Comparison of ENCODE assay signal across 9 mouse cellular contexts in genomic region chr10:75635693-75636055, GRCm38 (mm10). TPM values are rescaled to one million over a fixed set of nuclear protein-coding genes. Genes with fewer than 3 reads are reported as not detected.
DNase-seq lines count a peak whose midpoint lies in the region; ATAC-seq and TF ChIP-seq lines count a peak whose summit lies in the region.
"Had no signal": no experiment of that assay in that cellular context is flagged by ENCODE, and none has a peak within 500 bp of the region (broad histone marks: within the 10 kb centered on the region; RNA-seq: fewer than 3 reads in every experiment).

No protein-coding gene starts in this region.

- H3K4me1 ChIP-seq in CH12.LX (ENCODE audit: control insufficient read depth in 1 of 2, insufficient read depth in 2 of 2), result peaks cover 10 to 19% of the 10 kb centered on the region in 2 experiments; a peak in 3 of 4 replicates
- H3K4me1 ChIP-seq in embryonic facial prominence, embryonic 10.5 days, result peaks cover 26% of the 10 kb centered on the region
- H3K4me1 ChIP-seq in liver, embryonic 15.5 days (replicated peaks), result peaks cover 7% of the 10 kb centered on the region
- H3K4me1 ChIP-seq: hindbrain, embryonic 15.5 days had no signal

- ATAC-seq in liver, embryonic 15.5 days (ENCODE audit: insufficient read depth), result peak; percentile 40

- in situ Hi-C loops in CH12.LX (cut with MboI; ENCODE audit: low pct_ligation_motif_present, low pct_unique_long_range_greater_than_20kb, low sequenced_read_pairs), result loop anchor here (10.0 kb wide), 1 partner anchor 51 kb away; the partner anchor contains the start of gene Ggt5

- no peak for TF ChIP-seq POLR2A in CH12.LX (IDR thresholded peaks at IDR 0.05; ENCODE audit: low read depth, low read length)

- peak; percentile 77 for DNase-seq in CH12.LX (ENCODE audit: extremely low read depth)
- peak; percentile 81 for DNase-seq in adrenal gland, postnatal 14 days
- peak; percentile 87 for DNase-seq in embryonic facial prominence, embryonic 10.5 days (ENCODE audit: low spot score)
- DNase-seq in heart, adult 18-20 months, result peak; percentile 89 to 98
- peak; percentile 74 to 89 for DNase-seq in kidney, postnatal 25 days
- DNase-seq in retina, embryonic 14.5 days (ENCODE audit: low spot score), result peak; percentile 80
- DNase-seq in thymus, postnatal 4 days, result peak; percentile 86

- peak; percentile 77 for TF ChIP-seq RAD21 in CH12.LX (IDR thresholded peaks at IDR 0.05; ENCODE audit: low read depth, low read length)

- H3K79me2 ChIP-seq in CH12.LX (replicated peaks; ENCODE audit: control insufficient read depth, extremely low read depth, insufficient read depth, poor library complexity, severe bottlenecking), result no peaks in the 10 kb centered on the region

- 5% methylated on average over 9 of the region's 9 CpGs for WGBS in embryonic facial prominence, embryonic 10.5 days
- WGBS in liver, embryonic 15.5 days (ENCODE audit: insufficient replicate concordance), result 3% methylated on average over 9 of the region's 9 CpGs

- no peak overlapping the region for H3K4me3 ChIP-seq in CH12.LX (replicated peaks in 1 of 3; ENCODE audit: low read depth in 2 of 3, low read length in 2 of 3, poor library complexity in 1 of 3)
- H3K4me3 ChIP-seq in embryonic facial prominence, embryonic 10.5 days, result no peak overlapping the region
- H3K4me3 ChIP-seq in liver, embryonic 15.5 days (replicated peaks), result no peak overlapping the region
- H3K4me3 ChIP-seq: hindbrain, embryonic 15.5 days had no signal

- dilution Hi-C loops in CH12.LX (cut with MboI; ENCODE audit: extremely low pct_ligation_motif_present, extremely low pct_unique_long_range_greater_than_20kb, low sequenced_read_pairs), result no loop called here

- no peak for TF ChIP-seq EP300 in CH12.LX (IDR thresholded peaks at IDR 0.05; ENCODE audit: low read length)

- peak; percentile 92 to 100 for TF ChIP-seq CTCF in CH12.LX (conservative IDR thresholded peaks at IDR 0.05 in 1 of 2, IDR thresholded peaks at IDR 0.05 in 1 of 2; ENCODE audit: low read depth in 2 of 2, low read length in 2 of 2)

- H3K4me2 ChIP-seq in CH12.LX (ENCODE audit: insufficient read depth, low read depth, poor library complexity, severe bottlenecking), result peak overlapping the region; percentile 55
- H3K4me2 ChIP-seq in liver, embryonic 15.5 days, result no peak overlapping the region
- H3K4me2 ChIP-seq: hindbrain, embryonic 15.5 days had no signal

- H3K9me3 ChIP-seq in CH12.LX (replicated peaks; ENCODE audit: low read length), result no peaks in the 10 kb centered on the region
- H3K9me3 ChIP-seq in embryonic facial prominence, embryonic 10.5 days, result no peaks in the 10 kb centered on the region
- no peaks in the 10 kb centered on the region for H3K9me3 ChIP-seq in liver, embryonic 15.5 days (replicated peaks)
- H3K9me3 ChIP-seq: hindbrain, embryonic 15.5 days had no signal

- no peak overlapping the region for H3K27ac ChIP-seq in CH12.LX (ENCODE audit: insufficient read depth, low read depth)
- no peak overlapping the region for H3K27ac ChIP-seq in embryonic facial prominence, embryonic 10.5 days (replicated peaks)
- H3K27ac ChIP-seq in liver, embryonic 15.5 days (replicated peaks), result 0 out of 2 replicates have a peak overlapping the region, but pooled peaks have one; percentile 19
- H3K27ac ChIP-seq: hindbrain, embryonic 15.5 days had no signal

- H3K36me3 ChIP-seq in CH12.LX (replicated peaks in 1 of 2; ENCODE audit: control insufficient read depth in 1 of 2, insufficient read depth in 1 of 2, low read length in 1 of 2), result peaks cover 0 to 40% of the 10 kb centered on the region in 2 experiments
- H3K36me3 ChIP-seq in embryonic facial prominence, embryonic 10.5 days (replicated peaks), result no peaks in the 10 kb centered on the region
- no peaks in the 10 kb centered on the region for H3K36me3 ChIP-seq in liver, embryonic 15.5 days (replicated peaks)
- H3K36me3 ChIP-seq: hindbrain, embryonic 15.5 days had no signal

- no peaks in the 10 kb centered on the region for H3K27me3 ChIP-seq in CH12.LX (replicated peaks)
- H3K27me3 ChIP-seq in embryonic facial prominence, embryonic 10.5 days (replicated peaks; ENCODE audit: low read depth, poor library complexity, severe bottlenecking), result no peaks in the 10 kb centered on the region
- H3K27me3 ChIP-seq in liver, embryonic 15.5 days, result peaks cover 4% of the 10 kb centered on the region; the same call in 1 of the 2 replicates
- H3K27me3 ChIP-seq: hindbrain, embryonic 15.5 days had no signal

- H3K9ac ChIP-seq in CH12.LX (ENCODE audit: insufficient read depth, low read depth), result no peak overlapping the region
- no peak overlapping the region for H3K9ac ChIP-seq in liver, embryonic 15.5 days
- H3K9ac ChIP-seq: hindbrain, embryonic 15.5 days had no signal

TF ChIP-seq in CH12.LX, 34 proteins besides CTCF, POLR2A, EP300 and RAD21:
- TF ChIP-seq TCF12 (IDR thresholded peaks at IDR 0.05; ENCODE audit: low read depth, low read length) (0 out of 2 replicates have a peak, but pooled peaks have one; percentile 15), ZNF384 (IDR thresholded peaks at IDR 0.05; ENCODE audit: low read depth, low read length) (0 out of 2 replicates have a peak, but pooled peaks have one; percentile 19), MEF2A (IDR thresholded peaks at IDR 0.05; ENCODE audit: borderline replicate concordance, low read depth, low read length) (0 out of 2 replicates have a peak, but pooled peaks have one; percentile 39), ZC3H11A (IDR thresholded peaks at IDR 0.05; ENCODE audit: low read depth, low read length) (peak; percentile 62), IRF4 (IDR thresholded peaks at IDR 0.05; ENCODE audit: low read depth, low read length) (no peak), ZMIZ1 (IDR thresholded peaks at IDR 0.05; ENCODE audit: low read depth, low read length) (no peak), RCOR1 (conservative IDR thresholded peaks at IDR 0.05; ENCODE audit: low read depth, low read length) (no peak), KAT2A (IDR thresholded peaks at IDR 0.05; ENCODE audit: insufficient replicate concordance, low read length) (no peak), MXI1 (IDR thresholded peaks at IDR 0.05; ENCODE audit: low read depth, low read length) (no peak; the same call in 1 of the 2 replicates), CHD2 (IDR thresholded peaks at IDR 0.05; ENCODE audit: low read length) (no peak), E2F4 (IDR thresholded peaks at IDR 0.05; ENCODE audit: insufficient replicate concordance, low read depth, low read length) (no peak), PAX5 (IDR thresholded peaks at IDR 0.05; ENCODE audit: low read length) (no peak), HCFC1 (IDR thresholded peaks at IDR 0.05; ENCODE audit: low read depth, low read length) (peak; percentile 34), SIN3A (IDR thresholded peaks at IDR 0.05; ENCODE audit: low read length) (no peak), SMC3 (IDR thresholded peaks at IDR 0.05; ENCODE audit: low read depth, low read length) (peak; percentile 94), BHLHE40 (IDR thresholded peaks at IDR 0.05; ENCODE audit: low read depth, low read length) (no peak), ELF1 (IDR thresholded peaks at IDR 0.05; ENCODE audit: low read depth, low read length) (peak; percentile 47; the same call in 1 of the 2 replicates), UBTF (IDR thresholded peaks at IDR 0.05; ENCODE audit: low read depth, low read length) (no peak), NELFE (IDR thresholded peaks at IDR 0.05; ENCODE audit: low read depth, low read length) (peak; percentile 69; the same call in 1 of the 2 replicates), ETS1 (conservative IDR thresholded peaks at IDR 0.05; ENCODE audit: low read depth, low read length) (no peak), MAZ (IDR thresholded peaks at IDR 0.05; ENCODE audit: low read depth, low read length) (0 out of 2 replicates have a peak, but pooled peaks have one; percentile 30), MAX (IDR thresholded peaks at IDR 0.05; ENCODE audit: low read length) (no peak), MYC (IDR thresholded peaks at IDR 0.05; ENCODE audit: low read depth, low read length) (0 out of 2 replicates have a peak, but pooled peaks have one; percentile 33), ZKSCAN1 (IDR thresholded peaks at IDR 0.05; ENCODE audit: borderline replicate concordance, low read depth, low read length) (no peak)

RNA-seq across cellular contexts. Expression of gene Susd2, which starts 8.1 kb away (rescaled TPM):
- total RNA-seq in CH12.LX (2012; rRNA removed) (0.51 and 0.63 TPM in 2 replicates), CH12.LX (2014; rRNA removed) (0.66 and 0.70 TPM in 2 replicates)
- polyA plus RNA-seq in CH12.LX (2012; ENCODE audit: insufficient read length, low read depth), result 2.9 and 3.0 TPM in 2 replicates
- 6.0 and 12.2 TPM in 2 replicates for total RNA-seq in adrenal gland, postnatal 14 days (2021)
- polyA plus RNA-seq in embryonic facial prominence, embryonic 10.5 days (2016; fragmentation: Nextera tagmentation; extraction: Ambion mirVana), result 1.6 and 1.8 TPM in 2 replicates
- 1 to 10 TPM; 1.5 to 1.8 TPM for total RNA-seq in heart, adult 18-20 months (2021)
- 1.9 and 2.0 TPM in 2 replicates for polyA plus RNA-seq in liver, embryonic 15.5 days (2015; fragmentation: Nextera tagmentation; extraction: Ambion mirVana)

RNA-seq across cellular contexts. Expression of gene Ggt5, which starts 46.5 kb away (rescaled TPM):
- total RNA-seq in CH12.LX (2012; rRNA removed), result not detected in 2 replicates
- not detected in 2 replicates for total RNA-seq in CH12.LX (2014; rRNA removed)
- not detected in 2 replicates for polyA plus RNA-seq in CH12.LX (2012; ENCODE audit: insufficient read length, low read depth)
- 6.2 and 8.0 TPM in 2 replicates for total RNA-seq in adrenal gland, postnatal 14 days (2021)
- polyA plus RNA-seq in embryonic facial prominence, embryonic 10.5 days (2016; fragmentation: Nextera tagmentation; extraction: Ambion mirVana), result 0.75 and 0.77 TPM in 2 replicates
- 1 to 10 TPM; 4.2 to 4.7 TPM for total RNA-seq in heart, adult 18-20 months (2021)
- 0.75 and 1.3 TPM in 2 replicates for polyA plus RNA-seq in liver, embryonic 15.5 days (2015; fragmentation: Nextera tagmentation; extraction: Ambion mirVana)
